Mouse (Mus musculus) neural tube, embryonic 12.5 days (tissue): ENCODE results near the gene Coro6. TPM values are rescaled to one million over a fixed set of nuclear protein-coding genes. Genes with fewer than 3 reads are reported as not detected.

Experiments
- ATAC-seq: fragments of 200-750 bp; cut with Nextera tagmentation; 2 replicates; pipeline ENCODE4 v1.8.0; 2017; ENCODE audit warnings: low read depth, mild to moderate bottlenecking, moderate TSS enrichment, moderate library complexity; ENCODE audit not compliant: low FRiP score
- H3K27ac ChIP-seq: fragments of 300-500 bp; sonication (generic); 2 replicates; pipeline ENCODE4 v1.5.1; 2016
- H3K27me3 ChIP-seq: fragments of 300-500 bp; sonication (generic); replicated peaks from 2 replicates; pipeline ENCODE4 v1.6.1; 2016; ENCODE audit warnings: mild to moderate bottlenecking
- H3K36me3 ChIP-seq: fragments of 300-500 bp; sonication (generic); 2 replicates; pipeline ENCODE4 v1.6.1; 2016; ENCODE audit warnings: mild to moderate bottlenecking
- H3K4me1 ChIP-seq: fragments of 300-500 bp; sonication (generic); 2 replicates; pipeline ENCODE4 v1.6.1; 2016
- H3K4me2 ChIP-seq: fragments of 300-500 bp; sonication (generic); replicated peaks from 2 replicates; pipeline ENCODE4 v1.6.1; 2016; ENCODE audit warnings: mild to moderate bottlenecking
- H3K4me3 ChIP-seq: fragments of 300-500 bp; sonication (generic); 2 replicates; pipeline ENCODE4 v1.5.1; 2016
- H3K9ac ChIP-seq: fragments of 300-500 bp; sonication (generic); 2 replicates; pipeline ENCODE4 v1.6.1; 2016; ENCODE audit warnings: mild to moderate bottlenecking
- H3K9me3 ChIP-seq: fragments of 300-500 bp; sonication (generic); 2 replicates; pipeline ENCODE4 v1.6.1; 2016; ENCODE audit warnings: mild to moderate bottlenecking
- WGBS: fragments of 180-500 bp; shearing (Covaris S2); methylation state at CpG from one replicate; pipeline ENCODE4 v1.1.7; 2016; 5-methylcytosine and 5-hydroxymethylcytosine counted together
- polyA plus RNA-seq: library from polyadenylated mRNA; unstranded; fragments of >200 nt; fragmentation: Nextera tagmentation; extraction: Ambion mirVana; gene quantifications from 2 replicates; pipeline ENCODE4 v1.2.1, GENCODE M21; 2016

Gene Coro6
- polyA plus RNA-seq, 1 experiment from 2014 or later = 0.15 TPM

DNA sequence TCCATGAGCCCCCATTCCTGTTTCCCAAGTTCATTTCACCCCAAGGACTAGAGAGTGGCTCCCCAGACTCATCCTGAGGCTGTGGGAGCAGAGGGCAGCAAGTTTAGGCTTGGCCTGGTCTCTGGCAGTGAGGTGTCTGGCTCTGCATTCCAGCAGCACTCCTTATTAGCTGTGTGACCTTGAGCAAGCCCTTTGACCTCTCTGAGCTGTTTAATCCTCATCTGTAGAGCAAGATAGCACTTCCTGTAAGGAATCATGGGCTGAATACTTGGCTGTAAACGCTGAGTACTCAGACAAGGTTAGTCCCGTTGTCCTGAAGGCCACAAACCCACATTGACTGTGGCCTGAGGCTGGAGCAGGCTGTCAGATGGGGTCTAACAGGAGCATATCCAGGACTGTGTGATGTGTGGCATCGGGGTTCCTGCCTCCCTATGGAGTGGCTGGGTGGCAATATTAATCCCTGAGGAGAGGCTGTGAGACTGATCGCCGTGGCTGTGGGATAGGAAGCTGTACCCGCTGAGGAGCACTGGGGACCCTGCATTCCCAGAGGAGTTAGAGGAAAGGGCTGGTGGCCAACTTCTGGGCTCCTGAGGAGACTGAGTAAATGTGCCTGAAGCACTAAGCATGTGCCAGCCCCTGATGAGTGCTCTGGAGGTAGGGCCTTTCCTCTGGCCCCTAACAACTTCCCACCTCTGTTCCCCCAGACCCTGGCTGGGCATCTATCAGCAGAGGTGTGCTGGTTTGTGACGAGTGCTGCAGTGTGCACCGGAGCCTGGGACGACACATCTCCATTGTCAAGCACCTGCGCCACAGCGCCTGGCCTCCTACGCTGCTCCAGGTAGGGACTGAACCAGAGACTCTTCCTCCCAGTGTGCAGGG is 36.3 kb downstream of the Coro6 start:
- Histone ChIP-seq H3K9me3 (no peaks in the 10 kb centered on the region), H3K36me3 (peaks cover 46% of the 10 kb centered on the region), H3K27me3 (no peaks in the 10 kb centered on the region), H3K4me2 (0 out of 2 replicates have a peak overlapping the region, but pooled peaks have one; percentile 4), H3K27ac (no peak overlapping the region), H3K4me1 (peaks cover 45% of the 10 kb centered on the region), H3K9ac (0 out of 2 replicates have a peak overlapping the region, but pooled peaks have one; percentile 26), H3K4me3 (no peak overlapping the region)
- ATAC-seq = no peak
- WGBS = 83% methylated on average over 12 of the region's 12 CpGs

GRCm38 (mm10) chr11:77499354-77499753 is 37.1 kb downstream of the Coro6 start:
- Histone ChIP-seq H3K27me3 (no peaks in the 10 kb centered on the region), H3K4me1 (peaks cover 38% of the 10 kb centered on the region), H3K4me2 (no peak overlapping the region), H3K9me3 (no peaks in the 10 kb centered on the region), H3K36me3 (peaks cover 54% of the 10 kb centered on the region), H3K4me3 (no peak overlapping the region), H3K27ac (no peak overlapping the region), H3K9ac (no peak overlapping the region)
- no peak for ATAC-seq
- 94% methylated on average over 7 of the region's 7 CpGs for WGBS

GRCm38 (mm10) chr11:77500361-77501325 is 38.4 kb downstream of the Coro6 start:
- 83% methylated on average over 17 of the region's 17 CpGs for WGBS
- H3K4me1 ChIP-seq = peaks cover 26% of the 10 kb centered on the region
- no peaks in the 10 kb centered on the region for H3K27me3 ChIP-seq
- no peak overlapping the region for H3K27ac ChIP-seq
- peaks cover 67% of the 10 kb centered on the region for H3K36me3 ChIP-seq
- H3K9ac ChIP-seq = peak overlapping the region; percentile 35; the same call in 1 of the 2 replicates
- H3K4me2 ChIP-seq = no peak overlapping the region
- H3K9me3 ChIP-seq = no peaks in the 10 kb centered on the region
- no peak for ATAC-seq
- H3K4me3 ChIP-seq = no peak overlapping the region

DNA sequence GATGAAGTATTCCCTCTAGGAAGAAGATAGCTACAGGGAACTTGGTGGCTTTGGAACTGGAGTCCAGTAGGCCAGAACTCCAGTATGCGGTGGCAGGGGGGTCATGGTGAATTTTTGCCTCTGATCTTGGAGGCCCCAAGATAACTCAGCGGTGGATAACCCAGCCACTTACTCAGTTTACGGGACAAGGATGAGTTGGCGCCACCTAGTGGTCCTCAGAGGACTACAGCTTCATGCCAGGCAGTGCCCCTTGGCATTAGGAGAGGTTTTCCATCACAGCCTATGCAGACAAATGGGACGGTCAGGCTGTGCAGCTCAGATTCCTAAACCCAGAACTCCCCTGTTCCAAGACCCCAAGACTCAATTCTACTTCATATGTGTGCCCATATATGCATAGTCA is 39.2 kb downstream of the Coro6 start:
- H3K4me2 ChIP-seq = no peak overlapping the region
- no peak overlapping the region for H3K27ac ChIP-seq
- no peaks in the 10 kb centered on the region for H3K27me3 ChIP-seq
- no peak overlapping the region for H3K9ac ChIP-seq
- no peak overlapping the region for H3K4me3 ChIP-seq
- peaks cover 23% of the 10 kb centered on the region for H3K4me1 ChIP-seq
- WGBS = 26% methylated on average over 5 of the region's 5 CpGs
- H3K36me3 ChIP-seq = peaks cover 75% of the 10 kb centered on the region
- H3K9me3 ChIP-seq = no peaks in the 10 kb centered on the region
- ATAC-seq = no peak

DNA sequence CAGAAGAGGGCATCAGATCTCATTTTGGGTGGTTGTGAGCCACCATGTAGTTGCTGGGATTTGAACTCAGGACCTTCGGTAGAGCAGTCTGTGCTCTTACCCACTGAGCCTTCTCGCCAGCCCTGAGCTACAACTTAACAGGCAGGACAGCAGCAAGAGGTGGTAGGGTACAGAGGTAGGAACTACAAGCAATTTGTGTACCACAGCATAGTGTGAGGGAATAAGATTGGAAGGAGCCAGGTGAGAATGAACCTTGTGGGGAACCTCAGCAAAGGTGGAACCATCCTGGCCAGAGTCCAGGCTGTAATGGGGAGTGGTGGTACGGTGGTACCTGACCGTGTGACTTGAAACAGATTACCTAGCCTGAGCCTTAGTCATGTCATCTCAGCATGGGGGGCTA is 39.8 kb downstream of the Coro6 start:
- Histone ChIP-seq H3K36me3 (peaks cover 81% of the 10 kb centered on the region), H3K4me1 (peaks cover 23% of the 10 kb centered on the region), H3K9me3 (no peaks in the 10 kb centered on the region), H3K27ac (no peak overlapping the region), H3K9ac (no peak overlapping the region), H3K4me2 (no peak overlapping the region), H3K27me3 (no peaks in the 10 kb centered on the region), H3K4me3 (no peak overlapping the region)
- ATAC-seq = no peak
- WGBS = 95% methylated on average over 4 of the region's 4 CpGs

DNA sequence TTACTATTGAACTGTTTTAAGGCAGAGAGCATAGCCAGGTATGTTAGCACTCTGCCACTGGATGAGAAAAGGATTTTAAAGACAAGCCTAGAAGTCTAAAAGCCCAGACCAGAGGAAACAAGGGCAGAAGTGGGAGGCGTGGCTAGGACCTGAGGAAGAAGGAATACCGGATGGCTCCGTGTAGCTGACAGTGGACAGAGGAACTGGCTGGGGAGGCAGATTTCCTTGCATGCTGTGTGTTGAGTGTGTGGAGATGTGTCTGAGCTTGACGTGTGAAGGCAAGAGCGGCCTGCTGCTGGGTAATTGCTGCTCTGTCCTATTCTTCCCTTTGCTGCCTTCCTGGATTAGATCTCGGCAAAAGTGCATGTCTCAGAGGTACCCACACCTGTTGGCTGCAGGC is 40.3 kb downstream of the Coro6 start:
- no peak overlapping the region for H3K27ac ChIP-seq
- no peak for ATAC-seq
- peaks cover 86% of the 10 kb centered on the region for H3K36me3 ChIP-seq
- no peaks in the 10 kb centered on the region for H3K9me3 ChIP-seq
- H3K4me2 ChIP-seq = no peak overlapping the region
- H3K4me1 ChIP-seq = peaks cover 19% of the 10 kb centered on the region
- 84% methylated on average over 6 of the region's 6 CpGs for WGBS
- H3K27me3 ChIP-seq = no peaks in the 10 kb centered on the region
- H3K9ac ChIP-seq = no peak overlapping the region
- H3K4me3 ChIP-seq = no peak overlapping the region

- H3K4me3 ChIP-seq = no peak overlapping the region
- ATAC-seq = no peak
- no peak overlapping the region for H3K4me2 ChIP-seq
Observed at GRCm38 (mm10) chr11:77503511-77503910, 41.3 kb downstream of the Coro6 start.

DNA sequence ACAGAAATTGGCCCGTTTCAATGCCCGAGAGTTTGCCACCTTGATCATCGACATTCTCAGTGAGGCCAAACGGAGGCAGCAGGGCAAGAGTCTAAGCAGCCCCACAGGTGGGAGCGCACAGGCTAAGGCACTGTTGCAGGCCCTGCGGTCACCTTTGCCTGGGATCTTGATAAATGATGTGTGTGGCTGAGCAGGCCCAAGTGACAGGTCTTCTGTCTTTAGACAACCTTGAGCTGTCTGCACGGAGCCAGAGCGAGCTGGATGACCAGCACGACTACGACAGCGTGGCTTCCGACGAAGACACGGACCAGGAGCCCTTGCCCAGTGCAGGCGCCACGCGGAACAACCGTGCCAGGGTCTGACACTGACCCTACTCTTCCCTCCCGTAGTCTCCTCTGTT is 42.2 kb downstream of the Coro6 start:
- H3K4me1 ChIP-seq = peaks cover 18% of the 10 kb centered on the region
- H3K9ac ChIP-seq = no peak overlapping the region
- H3K36me3 ChIP-seq = peaks cover 82% of the 10 kb centered on the region
- no peaks in the 10 kb centered on the region for H3K9me3 ChIP-seq
- 94% methylated on average over 19 of the region's 19 CpGs for WGBS
- no peak for ATAC-seq
- no peak overlapping the region for H3K27ac ChIP-seq
- H3K4me2 ChIP-seq = no peak overlapping the region
- no peaks in the 10 kb centered on the region for H3K27me3 ChIP-seq
- no peak overlapping the region for H3K4me3 ChIP-seq

More at GRCm38 (mm10) chr11:77503511-77503910, 41.3 kb downstream of the Coro6 start:
- Histone ChIP-seq H3K27me3 (no peaks in the 10 kb centered on the region), H3K9me3 (no peaks in the 10 kb centered on the region), H3K27ac (no peak overlapping the region), H3K9ac (no peak overlapping the region), H3K36me3 (peaks cover 89% of the 10 kb centered on the region), H3K4me1 (peaks cover 17% of the 10 kb centered on the region)
- 68% methylated on average over 3 of the region's 3 CpGs for WGBS

DNA sequence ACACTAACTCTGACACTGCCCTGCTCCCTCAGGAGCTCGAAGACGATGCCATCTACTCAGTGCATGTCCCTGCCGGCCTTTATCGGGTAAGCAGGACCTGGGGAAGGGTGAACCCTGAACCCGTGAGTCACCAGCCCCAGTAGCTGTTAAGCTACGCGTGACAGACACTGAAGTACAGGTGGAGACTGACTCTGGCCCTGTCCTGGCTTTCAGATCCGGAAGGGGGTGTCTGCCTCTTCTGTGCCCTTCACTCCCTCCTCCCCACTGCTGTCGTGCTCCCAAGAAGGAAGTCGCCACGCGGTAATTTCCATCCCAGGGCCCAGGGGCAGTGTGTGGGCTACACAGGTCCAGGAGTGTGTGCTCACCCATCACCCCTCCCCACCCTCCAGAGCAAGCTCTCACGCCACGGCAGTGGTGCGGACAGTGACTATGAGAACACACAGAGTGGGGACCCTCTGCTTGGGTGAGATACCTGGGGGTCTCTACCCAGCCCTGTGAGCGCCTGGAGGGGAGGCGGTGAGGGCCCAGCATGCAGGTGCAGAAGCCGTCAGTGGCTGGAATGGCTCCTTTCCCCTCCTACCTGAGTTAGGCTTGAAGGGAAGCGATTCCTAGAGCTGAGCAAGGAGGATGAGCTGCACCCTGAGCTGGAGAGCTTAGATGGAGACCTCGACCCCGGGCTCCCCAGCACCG is 43.2 kb downstream of the Coro6 start:
- WGBS = 92% methylated on average over 22 of the region's 22 CpGs
- H3K4me1 ChIP-seq = peaks cover 15% of the 10 kb centered on the region
- H3K9ac ChIP-seq = no peak overlapping the region
- H3K27me3 ChIP-seq = no peaks in the 10 kb centered on the region
- no peak overlapping the region for H3K4me2 ChIP-seq
- H3K4me3 ChIP-seq = no peak overlapping the region
- H3K36me3 ChIP-seq = peaks cover 75% of the 10 kb centered on the region
- H3K27ac ChIP-seq = no peak overlapping the region
- H3K9me3 ChIP-seq = no peaks in the 10 kb centered on the region
- no peak for ATAC-seq

DNA sequence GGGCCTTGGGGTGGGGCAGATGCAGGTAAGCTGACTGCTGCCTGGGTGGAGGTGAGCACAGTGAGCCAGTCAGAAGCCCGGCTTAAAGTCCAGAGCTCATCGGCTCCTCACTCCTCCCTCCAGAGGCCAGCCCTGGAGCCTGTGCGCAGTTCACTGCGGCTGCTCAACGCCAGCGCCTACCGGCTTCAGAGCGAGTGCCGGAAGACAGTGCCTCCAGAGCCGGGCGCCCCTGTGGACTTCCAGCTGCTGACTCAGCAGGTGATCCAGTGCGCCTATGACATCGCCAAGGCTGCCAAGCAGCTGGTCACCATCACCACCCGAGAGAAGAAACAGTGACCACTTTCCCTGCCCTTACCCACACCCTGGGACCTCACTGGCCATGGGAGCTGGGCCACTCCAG is 44.1 kb downstream of the Coro6 start:
- WGBS = 87% methylated on average over 14 of the region's 14 CpGs
- Histone ChIP-seq H3K9me3 (no peaks in the 10 kb centered on the region), H3K27ac (no peak overlapping the region), H3K27me3 (no peaks in the 10 kb centered on the region), H3K4me1 (peaks cover 7% of the 10 kb centered on the region), H3K4me2 (no peak overlapping the region), H3K4me3 (no peak overlapping the region), H3K36me3 (peaks cover 66% of the 10 kb centered on the region), H3K9ac (no peak overlapping the region)
- no peak for ATAC-seq

DNA sequence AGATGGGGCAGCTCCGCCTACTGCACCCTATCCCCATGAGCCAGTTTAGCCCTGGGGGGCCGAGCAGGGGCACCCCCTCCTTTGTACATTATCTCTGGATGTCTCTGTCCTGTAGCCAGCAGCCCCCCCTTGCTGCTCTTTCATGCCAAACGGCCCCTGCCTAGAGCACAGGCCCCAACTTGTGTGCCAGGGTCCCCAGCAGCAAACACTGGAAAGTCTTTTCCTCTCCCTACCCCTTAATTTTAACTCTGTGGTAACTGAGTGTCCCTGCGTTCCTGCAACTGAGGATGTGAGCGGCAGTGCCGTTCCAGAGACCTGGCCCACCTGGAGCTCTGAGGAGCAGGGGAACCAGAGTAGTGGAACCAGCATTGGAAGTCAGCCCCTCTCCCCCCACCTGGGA is 44.7 kb downstream of the Coro6 start:
- Histone ChIP-seq H3K36me3 (peaks cover 61% of the 10 kb centered on the region), H3K9ac (no peak overlapping the region), H3K9me3 (no peaks in the 10 kb centered on the region), H3K4me1 (peaks cover 7% of the 10 kb centered on the region), H3K27ac (no peak overlapping the region), H3K4me2 (no peak overlapping the region), H3K4me3 (no peak overlapping the region), H3K27me3 (no peaks in the 10 kb centered on the region)
- no peak for ATAC-seq
- 88% methylated on average over 6 of the region's 6 CpGs for WGBS

DNA sequence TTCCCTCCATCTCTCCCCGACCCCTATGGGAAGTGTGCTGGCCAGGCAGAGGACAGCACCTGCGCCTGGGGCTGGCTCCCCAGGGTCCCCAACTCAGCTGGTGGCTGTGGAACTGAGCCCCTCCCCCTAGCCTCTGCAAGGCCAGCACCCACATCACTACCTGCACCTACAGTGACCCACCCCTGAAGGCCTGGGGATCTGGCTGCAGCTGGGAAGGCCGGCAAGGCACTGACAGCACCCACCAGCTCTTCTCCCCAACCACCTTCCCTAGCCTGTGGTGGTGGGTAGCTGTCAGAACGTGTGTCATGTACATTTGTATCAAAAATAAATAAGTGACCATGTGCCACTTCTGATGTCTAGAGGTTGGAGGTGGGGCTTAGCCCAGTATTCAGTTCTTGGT is 45.2 kb downstream of the Coro6 start:
- no peak overlapping the region for H3K4me3 ChIP-seq
- H3K27ac ChIP-seq = no peak overlapping the region
- H3K9ac ChIP-seq = no peak overlapping the region

More for the DNA sequence above, 45.2 kb downstream of the Coro6 start:
- H3K4me2 ChIP-seq = no peak overlapping the region
- H3K4me1 ChIP-seq = peaks cover 10% of the 10 kb centered on the region
- no peaks in the 10 kb centered on the region for H3K27me3 ChIP-seq
- ATAC-seq = no peak
- no peaks in the 10 kb centered on the region for H3K9me3 ChIP-seq
- WGBS = 75% methylated on average over 4 of the region's 4 CpGs
- peaks cover 57% of the 10 kb centered on the region for H3K36me3 ChIP-seq
